In the genomic region with DNA sequence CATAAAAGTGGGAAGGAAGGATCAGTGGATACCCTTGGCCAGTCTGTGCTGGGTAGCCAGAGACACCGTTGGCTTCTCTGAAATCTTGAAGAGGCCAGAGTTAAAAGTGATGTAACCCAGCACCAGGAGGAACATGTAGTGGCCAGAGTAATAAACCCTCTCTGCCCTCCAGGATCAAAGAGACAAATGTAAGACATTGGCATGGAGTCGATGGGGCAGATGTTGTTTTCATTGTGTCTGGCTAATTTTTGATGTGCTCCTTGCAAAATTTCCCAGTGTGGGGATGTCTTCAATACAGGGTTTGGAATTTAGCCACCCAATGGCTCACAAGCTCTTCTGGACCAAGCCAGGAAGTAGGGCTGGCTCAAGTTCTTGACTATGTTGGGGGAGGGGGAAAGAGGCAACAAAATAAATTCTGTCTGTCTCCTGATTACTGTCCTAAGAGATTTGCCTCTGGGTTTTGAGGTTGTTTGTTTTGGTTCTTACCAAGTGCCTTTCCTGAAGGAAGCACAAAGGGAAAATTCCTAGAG, we compare ENCODE assay signal across 20 mouse cellular contexts. TPM values are rescaled to one million over a fixed set of nuclear protein-coding genes. Genes with fewer than 3 reads are reported as not detected.
DNase-seq lines count a peak whose midpoint lies in the region; ATAC-seq and TF ChIP-seq lines count a peak whose summit lies in the region.
"Had no signal": no experiment of that assay in that cellular context is flagged by ENCODE, and none has a peak within 500 bp of the region (broad histone marks: within the 10 kb centered on the region; RNA-seq: fewer than 3 reads in every experiment).

No protein-coding gene starts in this region.

- DNase-seq in heart, adult 2 months = peak in 1 of 2 experiments; percentile 40
- DNase-seq in liver, adult 2 months (ENCODE audit: extremely low read depth, low read depth, low spot score) = peak; percentile 5
- DNase-seq in liver, embryonic 11.5 days (ENCODE audit: low spot score) = no peak
- peak; percentile 7 to 21 for DNase-seq in kidney, postnatal 36 days
- DNase-seq in urinary bladder, adult 2 months (ENCODE audit: low spot score) = no peak
- DNase-seq in thymus, postnatal 0 days (ENCODE audit: low spot score) = no peak
- DNase-seq: adrenal gland, postnatal 36 days; cerebellum, adult 9-11 months; embryo, embryonic 11 days; thymus, postnatal 4 days had no signal

- no peaks in the 10 kb centered on the region for H3K36me3 ChIP-seq in heart, adult 2 months (ENCODE audit: control insufficient read depth, insufficient read depth, low read length)
- no peaks in the 10 kb centered on the region for H3K36me3 ChIP-seq in heart, embryonic 12.5 days
- no peaks in the 10 kb centered on the region for H3K36me3 ChIP-seq in liver, adult 2 months (ENCODE audit: control insufficient read depth, insufficient read depth, low read length)
- no peaks in the 10 kb centered on the region for H3K36me3 ChIP-seq in liver, embryonic 11.5 days (ENCODE audit: control insufficient read depth, insufficient read depth, low read length)
- H3K36me3 ChIP-seq: forebrain, embryonic 15.5 days; hindbrain, embryonic 10.5 days had no signal

- H3K4me1 ChIP-seq in heart, adult 2 months (ENCODE audit: control insufficient read depth, insufficient read depth, low read length) = no peaks in the 10 kb centered on the region
- H3K4me1 ChIP-seq in heart, embryonic 12.5 days (replicated peaks) = 0 out of 2 replicates have a peak, but pooled peaks cover 3% of the 10 kb centered on the region
- H3K4me1 ChIP-seq in liver, adult 2 months (ENCODE audit: control insufficient read depth, insufficient read depth, low read length) = no peaks in the 10 kb centered on the region
- no peaks in the 10 kb centered on the region for H3K4me1 ChIP-seq in liver, embryonic 11.5 days (replicated peaks; ENCODE audit: control insufficient read depth, insufficient read depth, low read length)
- H3K4me1 ChIP-seq: forebrain, embryonic 15.5 days had no signal

- no peak overlapping the region for H3K4me3 ChIP-seq in heart, adult 2 months
- no peak overlapping the region for H3K4me3 ChIP-seq in heart, embryonic 12.5 days
- H3K4me3 ChIP-seq in liver, adult 2 months (ENCODE audit: insufficient read depth, low read depth, low read length) = no peak overlapping the region
- no peak overlapping the region for H3K4me3 ChIP-seq in liver, embryonic 11.5 days (ENCODE audit: low read depth, low read length)
- H3K4me3 ChIP-seq: forebrain, embryonic 15.5 days; hindbrain, embryonic 10.5 days; limb, embryonic 10.5 days had no signal

- no peaks in the 10 kb centered on the region for H3K9me3 ChIP-seq in heart, embryonic 12.5 days (replicated peaks)
- H3K9me3 ChIP-seq in liver, embryonic 11.5 days (ENCODE audit: control insufficient read depth, low read length) = no peaks in the 10 kb centered on the region
- H3K9me3 ChIP-seq: forebrain, embryonic 15.5 days; hindbrain, embryonic 10.5 days; limb, embryonic 10.5 days had no signal

- 68% methylated on average over 2 of the region's 2 CpGs for WGBS in heart, adult 2 months
- 83% methylated on average over 2 of the region's 2 CpGs for WGBS in heart, embryonic 12.5 days
- WGBS in liver, adult 2 months = 85% methylated on average over 2 of the region's 2 CpGs
- WGBS in liver, embryonic 11.5 days = 74% methylated on average over 2 of the region's 2 CpGs

- no peak overlapping the region for H3K4me2 ChIP-seq in heart, embryonic 12.5 days
- no peak overlapping the region for H3K4me2 ChIP-seq in liver, embryonic 11.5 days
- H3K4me2 ChIP-seq: forebrain, embryonic 15.5 days had no signal

- no peak for TF ChIP-seq CTCF in heart, adult 2 months (IDR thresholded peaks at IDR 0.05)
- TF ChIP-seq CTCF in liver, adult 2 months (IDR thresholded peaks at IDR 0.05; ENCODE audit: low read depth, low read length) = no peak

- intact Hi-C loops in heart, adult 2 months (cut with DNase I) = no loop called here

- H3K9ac ChIP-seq in heart, adult 2 months (ENCODE audit: low read depth, low read length) = no peak overlapping the region
- no peak overlapping the region for H3K9ac ChIP-seq in heart, embryonic 12.5 days
- H3K9ac ChIP-seq in liver, adult 2 months (ENCODE audit: low read depth, low read length) = no peak overlapping the region
- no peak overlapping the region for H3K9ac ChIP-seq in liver, embryonic 11.5 days (ENCODE audit: low read depth, low read length)
- H3K9ac ChIP-seq: forebrain, embryonic 15.5 days; liver, embryonic 14.5 days had no signal

- peak overlapping the region; percentile 33 for H3K27ac ChIP-seq in heart, adult 2 months
- H3K27ac ChIP-seq in heart, embryonic 12.5 days (ENCODE audit: poor library complexity, severe bottlenecking) = no peak overlapping the region
- no peak overlapping the region for H3K27ac ChIP-seq in liver, adult 2 months (replicated peaks; ENCODE audit: insufficient read depth, low read depth, low read length)
- H3K27ac ChIP-seq in liver, embryonic 11.5 days (ENCODE audit: low read depth, low read length) = no peak overlapping the region
- H3K27ac ChIP-seq: forebrain, embryonic 15.5 days; hindbrain, embryonic 10.5 days; limb, embryonic 10.5 days; liver, embryonic 14.5 days had no signal

- H3K79me2 ChIP-seq in heart, adult 2 months (replicated peaks; ENCODE audit: control insufficient read depth, insufficient read depth, low read length) = no peaks in the 10 kb centered on the region
- no peaks in the 10 kb centered on the region for H3K79me2 ChIP-seq in liver, adult 2 months (ENCODE audit: control insufficient read depth, insufficient read depth, low read length)

- no peak for TF ChIP-seq EP300 in heart, adult 2 months (IDR thresholded peaks at IDR 0.05; ENCODE audit: insufficient read depth, low read depth, low read length)

- no peak for ATAC-seq in heart, embryonic 12.5 days (ENCODE audit: insufficient number of reproducible peaks, low FRiP score)
- ATAC-seq in liver, embryonic 11.5 days (replicated peaks; ENCODE audit: low FRiP score) = no peak
- ATAC-seq: forebrain, embryonic 15.5 days; midbrain, embryonic 16.5 days had no signal

- no peaks in the 10 kb centered on the region for H3K27me3 ChIP-seq in heart, adult 2 months (ENCODE audit: control insufficient read depth, insufficient read depth, low read length)
- no peaks in the 10 kb centered on the region for H3K27me3 ChIP-seq in heart, embryonic 12.5 days (replicated peaks)
- H3K27me3 ChIP-seq in liver, adult 2 months (ENCODE audit: control insufficient read depth, insufficient read depth, low read length) = no peaks in the 10 kb centered on the region
- no peaks in the 10 kb centered on the region for H3K27me3 ChIP-seq in liver, embryonic 11.5 days (replicated peaks; ENCODE audit: control insufficient read depth, insufficient read depth, low read length)
- H3K27me3 ChIP-seq: forebrain, embryonic 15.5 days had no signal

- TF ChIP-seq POLR2A in heart, adult 2 months (IDR thresholded peaks at IDR 0.05; ENCODE audit: insufficient read depth, low read depth, low read length) = no peak
- TF ChIP-seq POLR2A in liver, adult 2 months (IDR thresholded peaks at IDR 0.05; ENCODE audit: extremely low read depth, insufficient read depth, low read length) = no peak

RNA-seq across cellular contexts. Expression of a gene that starts 49.2 kb away (rescaled TPM):
- total RNA-seq in heart, adult 2 months (2021) = not detected
- polyA plus RNA-seq in heart, adult 2 months (2012; rRNA removed) = not detected in 2 replicates
- 0.10 and 0.21 TPM in 2 replicates for polyA plus RNA-seq in heart, embryonic 12.5 days (2016; fragmentation: Nextera tagmentation; extraction: Ambion mirVana)
- total RNA-seq in liver, adult 2 months (2014; rRNA removed) = 2.5 and 3.3 TPM in 2 replicates
- polyA plus RNA-seq in liver, adult 2 months (2012; rRNA removed) = 0.32 and 0.80 TPM in 2 replicates
- polyA plus RNA-seq in liver, embryonic 11.5 days (2014; fragmentation: Nextera tagmentation; extraction: Ambion mirVana) = 0.12 and 0.25 TPM in 2 replicates
- polyA plus RNA-seq in urinary bladder, adult 2 months (2012; rRNA removed) = 0.12 TPM in 1 of 2 replicates, not detected in the other
- not detected in 2 replicates for polyA plus RNA-seq in thymus, postnatal 0 days (2015; fragmentation: Nextera tagmentation; extraction: Ambion mirVana)
- total RNA-seq: ES-E14; layer of hippocampus, adult 18-20 months; left cerebral cortex, adult 18-20 months; megakaryocyte progenitor cell, adult 5-6 weeks had no signal

Comparison
In these comparisons a context has a peak if more than half of its experiments do, and no peak if none do; other contexts are left out.
1. DNase-seq: peak in liver, adult 2 months (single experiment) and kidney, postnatal 36 days (2 of 2); none in liver, embryonic 11.5 days (single experiment), urinary bladder, adult 2 months (single experiment) and thymus, postnatal 0 days (single experiment).